ENCODE assay signal across 14 mouse cellular contexts in genomic region chr3:53620978-53621377, GRCm38 (mm10). TPM values are rescaled to one million over a fixed set of nuclear protein-coding genes. Genes with fewer than 3 reads are reported as not detected.
"Had no signal": no experiment of that assay in that cellular context is flagged by ENCODE, and none has a peak within 500 bp of the region (broad histone marks: within the 10 kb centered on the region; RNA-seq: fewer than 3 reads in every experiment).

No protein-coding gene starts in this region.

- H3K36me3 ChIP-seq: liver, embryonic 13.5 days; midbrain, embryonic 13.5 days; neural tube, embryonic 15.5 days had no signal

- H3K27me3 ChIP-seq: liver, embryonic 13.5 days; midbrain, embryonic 13.5 days; neural tube, embryonic 15.5 days had no signal

- H3K4me1 ChIP-seq: liver, embryonic 13.5 days had no signal

- H3K9me3 ChIP-seq: liver, embryonic 13.5 days; midbrain, embryonic 13.5 days; neural tube, embryonic 15.5 days had no signal

- H3K9ac ChIP-seq: liver, embryonic 13.5 days; liver, postnatal 0 days; midbrain, embryonic 13.5 days; neural tube, embryonic 15.5 days had no signal

- H3K4me2 ChIP-seq: liver, embryonic 13.5 days; midbrain, embryonic 13.5 days; neural tube, embryonic 15.5 days had no signal

- DNase-seq: kidney, adult 8-10 months; layer of hippocampus, postnatal 36 days; liver; liver, embryonic 13.5 days; liver, postnatal 0 days; lung, postnatal 36 days; right cerebral cortex, adult 18-20 months; right cerebral cortex, postnatal 25 days; thymus, postnatal 4 days had no signal

- H3K27ac ChIP-seq: liver, embryonic 13.5 days; midbrain, embryonic 13.5 days; neural tube, embryonic 15.5 days had no signal

- ATAC-seq: inflammation-experienced regulatory T-cells, adult 6 months; liver, postnatal 0 days; lung, postnatal 0 days; midbrain, embryonic 13.5 days had no signal

- H3K4me3 ChIP-seq: liver, embryonic 13.5 days; midbrain, embryonic 13.5 days; myocyte; neural tube, embryonic 15.5 days had no signal

RNA-seq across cellular contexts. Expression of gene Frem2, which starts 36.2 kb away (rescaled TPM):
- polyA plus RNA-seq: inflammation-experienced regulatory T-cells, adult 6 months had no signal
